Comparison of ENCODE assay signal across 13 mouse cellular contexts in genomic region chr8:121088871-121089630, GRCm38 (mm10). TPM values are rescaled to one million over a fixed set of nuclear protein-coding genes. Genes with fewer than 3 reads are reported as not detected.
DNase-seq lines count a peak whose midpoint lies in the region; ATAC-seq and TF ChIP-seq lines count a peak whose summit lies in the region.
"Had no signal": no experiment of that assay in that cellular context is flagged by ENCODE, and none has a peak within 500 bp of the region (broad histone marks: within the 10 kb centered on the region; RNA-seq: fewer than 3 reads in every experiment).

No protein-coding gene starts in this region.

- ATAC-seq in embryonic facial prominence, embryonic 13.5 days (ENCODE audit: insufficient number of reproducible peaks, insufficient read depth, low FRiP score, low TSS enrichment, low read depth) = no peak
- ATAC-seq in limb, embryonic 12.5 days (ENCODE audit: insufficient number of reproducible peaks, insufficient read depth, low FRiP score, low TSS enrichment, low read depth) = no peak
- ATAC-seq in neural tube, embryonic 15.5 days (ENCODE audit: low FRiP score) = no peak
- ATAC-seq: activated CD4-positive, CD25-positive, alpha-beta regulatory T cell, adult 4 months had no signal

- H3K9me3 ChIP-seq in embryonic facial prominence, embryonic 13.5 days = no peaks in the 10 kb centered on the region
- no peaks in the 10 kb centered on the region for H3K9me3 ChIP-seq in limb, embryonic 12.5 days
- H3K9me3 ChIP-seq in neural tube, embryonic 15.5 days (replicated peaks) = no peaks in the 10 kb centered on the region
- H3K9me3 ChIP-seq: forebrain, embryonic 12.5 days; hindbrain, embryonic 12.5 days had no signal

- no peaks in the 10 kb centered on the region for H3K36me3 ChIP-seq in liver, adult 2 months (ENCODE audit: control insufficient read depth, insufficient read depth, low read length)
- no peaks in the 10 kb centered on the region for H3K36me3 ChIP-seq in embryonic facial prominence, embryonic 13.5 days
- H3K36me3 ChIP-seq in limb, embryonic 12.5 days = no peaks in the 10 kb centered on the region
- H3K36me3 ChIP-seq in neural tube, embryonic 15.5 days = no peaks in the 10 kb centered on the region
- H3K36me3 ChIP-seq: forebrain, embryonic 12.5 days; hindbrain, embryonic 12.5 days had no signal

- H3K79me2 ChIP-seq in liver, adult 2 months (ENCODE audit: control insufficient read depth, insufficient read depth, low read length) = no peaks in the 10 kb centered on the region

- H3K4me2 ChIP-seq in embryonic facial prominence, embryonic 13.5 days = peak overlapping the region; percentile 39
- H3K4me2 ChIP-seq in limb, embryonic 12.5 days = peak overlapping the region; percentile 8; the same call in 1 of the 2 replicates
- H3K4me2 ChIP-seq in neural tube, embryonic 15.5 days = no peak overlapping the region
- H3K4me2 ChIP-seq: forebrain, embryonic 12.5 days; hindbrain, embryonic 12.5 days had no signal

- peak overlapping the region; percentile 19; the same call in 1 of the 2 replicates for H3K27ac ChIP-seq in liver, adult 2 months (replicated peaks; ENCODE audit: insufficient read depth, low read depth, low read length)
- no peak overlapping the region for H3K27ac ChIP-seq in embryonic facial prominence, embryonic 13.5 days
- no peak overlapping the region for H3K27ac ChIP-seq in limb, embryonic 12.5 days
- H3K27ac ChIP-seq in neural tube, embryonic 15.5 days (replicated peaks) = no peak overlapping the region
- H3K27ac ChIP-seq: forebrain, embryonic 12.5 days; hindbrain, embryonic 12.5 days; layer of hippocampus, adult 2 months had no signal

- WGBS in liver, adult 2 months = 8% methylated on average over 40 of the region's 40 CpGs
- WGBS in embryonic facial prominence, embryonic 13.5 days = 3% methylated on average over 40 of the region's 40 CpGs
- WGBS in limb, embryonic 12.5 days = 2% methylated on average over 40 of the region's 40 CpGs
- WGBS in neural tube, embryonic 15.5 days = 2% methylated on average over 40 of the region's 40 CpGs

- peaks cover 2% of the 10 kb centered on the region; the same call in 1 of the 2 replicates for H3K4me1 ChIP-seq in liver, adult 2 months (ENCODE audit: control insufficient read depth, insufficient read depth, low read length)
- H3K4me1 ChIP-seq in embryonic facial prominence, embryonic 13.5 days = peaks cover 31% of the 10 kb centered on the region
- H3K4me1 ChIP-seq in limb, embryonic 12.5 days (replicated peaks) = peaks cover 15% of the 10 kb centered on the region
- peaks cover 18% of the 10 kb centered on the region for H3K4me1 ChIP-seq in neural tube, embryonic 15.5 days

- DNase-seq in liver, adult 2 months (ENCODE audit: extremely low read depth, low read depth, low spot score) = no peak
- no peak for DNase-seq in liver
- no peak for DNase-seq in layer of hippocampus, adult 9-11 months
- no peak for DNase-seq in thymus, adult 18-20 months
- DNase-seq: cerebellum, postnatal 25 days; gastrocnemius, postnatal 25 days had no signal

- peak overlapping the region; percentile 21; the same call in 1 of the 2 replicates for H3K4me3 ChIP-seq in liver, adult 2 months (ENCODE audit: insufficient read depth, low read depth, low read length)
- peak overlapping the region; percentile 56 for H3K4me3 ChIP-seq in embryonic facial prominence, embryonic 13.5 days
- H3K4me3 ChIP-seq in limb, embryonic 12.5 days (replicated peaks) = 0 out of 2 replicates have a peak overlapping the region, but pooled peaks have one; percentile 3
- H3K4me3 ChIP-seq in neural tube, embryonic 15.5 days (replicated peaks) = 0 out of 2 replicates have a peak overlapping the region, but pooled peaks have one; percentile 2
- H3K4me3 ChIP-seq: forebrain, embryonic 12.5 days; hindbrain, embryonic 12.5 days; layer of hippocampus, adult 2 months had no signal

- TF ChIP-seq POLR2A in liver, adult 2 months (IDR thresholded peaks at IDR 0.05; ENCODE audit: extremely low read depth, insufficient read depth, low read length) = no peak

- TF ChIP-seq CTCF in liver, adult 2 months (IDR thresholded peaks at IDR 0.05; ENCODE audit: low read depth, low read length) = no peak

- peak overlapping the region; percentile 32 for H3K9ac ChIP-seq in liver, adult 2 months (ENCODE audit: low read depth, low read length)
- peak overlapping the region; percentile 54 for H3K9ac ChIP-seq in embryonic facial prominence, embryonic 13.5 days
- no peak overlapping the region for H3K9ac ChIP-seq in limb, embryonic 12.5 days (replicated peaks)
- H3K9ac ChIP-seq in neural tube, embryonic 15.5 days (replicated peaks) = no peak overlapping the region
- H3K9ac ChIP-seq: forebrain, embryonic 12.5 days; hindbrain, embryonic 12.5 days had no signal

- peaks cover 19% of the 10 kb centered on the region for H3K27me3 ChIP-seq in liver, adult 2 months (ENCODE audit: control insufficient read depth, insufficient read depth, low read length)
- H3K27me3 ChIP-seq in embryonic facial prominence, embryonic 13.5 days = peaks cover 98% of the 10 kb centered on the region
- peaks cover 97% of the 10 kb centered on the region for H3K27me3 ChIP-seq in limb, embryonic 12.5 days
- peaks cover 96% of the 10 kb centered on the region for H3K27me3 ChIP-seq in neural tube, embryonic 15.5 days (replicated peaks)

RNA-seq across cellular contexts. Expression of gene Foxf1, which starts 4.9 kb away (rescaled TPM):
- total RNA-seq in liver, adult 2 months (2014; rRNA removed) = 1.3 and 1.4 TPM in 2 replicates
- 3.1 and 3.4 TPM in 2 replicates for polyA plus RNA-seq in liver, adult 2 months (2012; rRNA removed)
- 10.7 and 15.1 TPM in 2 replicates for polyA plus RNA-seq in embryonic facial prominence, embryonic 13.5 days (2015; fragmentation: Nextera tagmentation; extraction: Ambion mirVana)
- 0.33 and 1.4 TPM in 2 replicates for polyA plus RNA-seq in limb, embryonic 12.5 days (2016; fragmentation: Nextera tagmentation; extraction: Ambion mirVana)
- polyA plus RNA-seq in neural tube, embryonic 15.5 days (2015; fragmentation: Nextera tagmentation; extraction: Ambion mirVana) = 1.6 and 15.7 TPM in 2 replicates
- total RNA-seq: gastrocnemius, postnatal 25 days had no signal
- polyA plus RNA-seq: activated CD4-positive, CD25-positive, alpha-beta regulatory T cell, adult 4 months had no signal

RNA-seq across cellular contexts. Expression of gene Mthfsd, which starts 19.1 kb away (rescaled TPM):
- 23.6 and 29.5 TPM in 2 replicates for total RNA-seq in liver, adult 2 months (2014; rRNA removed)
- polyA plus RNA-seq in liver, adult 2 months (2012; rRNA removed) = 22.7 and 29.8 TPM in 2 replicates
- polyA plus RNA-seq in embryonic facial prominence, embryonic 13.5 days (2015; fragmentation: Nextera tagmentation; extraction: Ambion mirVana) = 60.5 and 70.5 TPM in 2 replicates
- polyA plus RNA-seq in limb, embryonic 12.5 days (2016; fragmentation: Nextera tagmentation; extraction: Ambion mirVana) = 68.3 and 71.7 TPM in 2 replicates
- polyA plus RNA-seq in neural tube, embryonic 15.5 days (2015; fragmentation: Nextera tagmentation; extraction: Ambion mirVana) = 50.6 and 52.5 TPM in 2 replicates

RNA-seq across cellular contexts. Expression of gene Foxc2, which starts 26.9 kb away (rescaled TPM):
- 0.07 TPM in 1 of 2 replicates, not detected in the other for total RNA-seq in liver, adult 2 months (2014; rRNA removed)
- polyA plus RNA-seq in liver, adult 2 months (2012; rRNA removed) = 0.06 and 0.07 TPM in 2 replicates
- polyA plus RNA-seq in embryonic facial prominence, embryonic 13.5 days (2015; fragmentation: Nextera tagmentation; extraction: Ambion mirVana) = 3.2 and 3.3 TPM in 2 replicates
- polyA plus RNA-seq in limb, embryonic 12.5 days (2016; fragmentation: Nextera tagmentation; extraction: Ambion mirVana) = 6.0 and 8.6 TPM in 2 replicates
- polyA plus RNA-seq in neural tube, embryonic 15.5 days (2015; fragmentation: Nextera tagmentation; extraction: Ambion mirVana) = 3.4 TPM in 2 replicates
- polyA plus RNA-seq: activated CD4-positive, CD25-positive, alpha-beta regulatory T cell, adult 4 months had no signal

RNA-seq across cellular contexts. Expression of gene Foxl1, which starts 38.7 kb away (rescaled TPM):
- not detected in 2 replicates for total RNA-seq in liver, adult 2 months (2014; rRNA removed)
- not detected in 2 replicates for polyA plus RNA-seq in liver, adult 2 months (2012; rRNA removed)
- polyA plus RNA-seq in embryonic facial prominence, embryonic 13.5 days (2015; fragmentation: Nextera tagmentation; extraction: Ambion mirVana) = 0.28 and 0.34 TPM in 2 replicates
- polyA plus RNA-seq in limb, embryonic 12.5 days (2016; fragmentation: Nextera tagmentation; extraction: Ambion mirVana) = 0.08 TPM in 2 replicates
- 0.15 and 0.51 TPM in 2 replicates for polyA plus RNA-seq in neural tube, embryonic 15.5 days (2015; fragmentation: Nextera tagmentation; extraction: Ambion mirVana)
- total RNA-seq: gastrocnemius, postnatal 25 days had no signal
- polyA plus RNA-seq: activated CD4-positive, CD25-positive, alpha-beta regulatory T cell, adult 4 months had no signal

Comparison
In these comparisons a context has a peak if more than half of its experiments do, and no peak if none do; other contexts are left out.
1. H3K4me3 ChIP-seq: peak in every context shown above with its lines; median percentile 56 in embryonic facial prominence, embryonic 13.5 days; 21 in liver, adult 2 months; 3 in limb, embryonic 12.5 days; 2 in neural tube, embryonic 15.5 days.
2. H3K9ac ChIP-seq: peak in liver, adult 2 months (single experiment) and embryonic facial prominence, embryonic 13.5 days (single experiment); none in limb, embryonic 12.5 days (single experiment) and neural tube, embryonic 15.5 days (single experiment).